8 mouse cellular contexts compared by ENCODE assay signal in the genomic region with DNA sequence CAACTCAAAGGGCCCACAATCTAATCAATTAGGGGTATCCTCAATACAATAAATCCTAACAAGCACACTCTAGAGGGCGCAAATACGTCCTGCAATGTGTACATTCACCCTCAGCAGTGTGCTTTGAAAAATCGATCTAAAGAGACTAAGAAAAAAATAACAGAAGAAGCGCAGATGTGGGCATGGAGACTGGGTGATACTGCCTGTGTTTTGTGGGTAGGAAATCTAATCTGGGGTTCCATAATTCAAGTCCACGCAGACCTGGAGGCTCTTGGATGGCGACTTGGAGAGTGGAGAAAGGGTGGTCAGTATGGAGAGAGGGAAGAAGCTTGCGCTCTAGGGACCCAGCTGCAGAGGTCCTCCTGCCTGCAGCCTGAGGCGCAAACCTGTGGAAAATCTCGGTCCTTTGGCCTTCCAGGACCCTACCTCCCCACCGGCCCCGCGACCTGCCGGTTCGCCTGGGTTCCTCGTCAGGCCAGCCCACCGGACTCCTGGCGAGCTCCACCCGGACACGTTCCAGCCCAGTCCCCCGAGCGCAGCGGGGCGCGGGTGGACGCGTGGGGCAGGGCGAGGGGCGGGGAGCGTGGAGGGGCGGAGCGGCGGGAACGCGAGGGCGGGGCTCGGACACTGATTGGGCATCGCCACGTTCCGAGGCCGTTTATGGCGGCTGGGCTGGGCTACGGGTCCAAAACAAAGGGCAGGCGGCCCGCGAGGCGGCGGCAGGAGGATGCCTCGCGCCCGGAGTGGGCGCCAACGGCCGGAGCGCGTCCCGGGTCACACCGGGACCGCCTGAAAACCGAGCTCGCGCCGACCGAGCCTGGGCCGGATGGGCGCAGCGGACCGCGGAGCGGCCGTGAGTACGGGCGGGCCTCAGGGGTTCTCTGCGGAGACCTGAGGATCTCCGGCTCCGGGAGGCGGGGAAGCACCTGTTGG. TPM values are rescaled to one million over a fixed set of nuclear protein-coding genes. Genes with fewer than 3 reads are reported as not detected.
DNase-seq lines count a peak whose midpoint lies in the region; ATAC-seq lines count a peak whose summit lies in the region.

Ypel1 (plus strand) TSS at position 186 of the 933 bp plus-strand sequence.

- no peaks in the 10 kb centered on the region for H3K27me3 ChIP-seq in hindbrain, embryonic 13.5 days

- H3K4me1 ChIP-seq in hindbrain, embryonic 13.5 days (replicated peaks), result peaks cover 37% of the 10 kb centered on the region

- peak within 1 kb of the TSS; percentile 72 for H3K4me3 ChIP-seq in hindbrain, embryonic 13.5 days

- WGBS in hindbrain, embryonic 13.5 days, result under 1% methylated on average over 66 of the region's 76 CpGs

- DNase-seq in NIH3T3 (ENCODE audit: low read depth), result peak; percentile 85
- DNase-seq in cerebellum, adult 9-11 months, result peak; percentile 82
- DNase-seq in frontal cortex, postnatal 14 days (ENCODE audit: low spot score in 2 of 2), result peak; percentile 62 to 79
- peak; percentile 86 to 89 for DNase-seq in layer of hippocampus, postnatal 36 days
- peak; percentile 90 for DNase-seq in lung, postnatal 36 days
- DNase-seq in retina, postnatal 1 day, result peak; percentile 94
- DNase-seq in thymus, postnatal 4 days, result peak; percentile 84

- peaks cover 10% of the 10 kb centered on the region for H3K36me3 ChIP-seq in hindbrain, embryonic 13.5 days

- peak; percentile 97 for ATAC-seq in hindbrain, embryonic 13.5 days (ENCODE audit: low FRiP score)

- no peaks in the 10 kb centered on the region for H3K9me3 ChIP-seq in hindbrain, embryonic 13.5 days

- peak within 1 kb of the TSS; percentile 82 for H3K9ac ChIP-seq in hindbrain, embryonic 13.5 days

- H3K4me2 ChIP-seq in hindbrain, embryonic 13.5 days, result peak within 1 kb of the TSS; percentile 66

- peak within 1 kb of the TSS; percentile 93 for H3K27ac ChIP-seq in hindbrain, embryonic 13.5 days

RNA-seq across cellular contexts. Expression of gene Ypel1, which starts in this region (rescaled TPM):
- 119 and 132 TPM in 2 replicates for polyA plus RNA-seq in hindbrain, embryonic 13.5 days (2015; fragmentation: Nextera tagmentation; extraction: Ambion mirVana)
- total RNA-seq in layer of hippocampus, postnatal 36 days (2021), result 10 to 100 TPM; 35.4 to 38.5 TPM

Comparison
In these comparisons a context has a peak if more than half of its experiments do, and no peak if none do; other contexts are left out.
1. Peak in every context shown above with its lines: DNase-seq, ATAC-seq, H3K4me3 ChIP-seq and H3K27ac ChIP-seq.